Comparison of ENCODE assay signal across 11 mouse cellular contexts in the genomic region with DNA sequence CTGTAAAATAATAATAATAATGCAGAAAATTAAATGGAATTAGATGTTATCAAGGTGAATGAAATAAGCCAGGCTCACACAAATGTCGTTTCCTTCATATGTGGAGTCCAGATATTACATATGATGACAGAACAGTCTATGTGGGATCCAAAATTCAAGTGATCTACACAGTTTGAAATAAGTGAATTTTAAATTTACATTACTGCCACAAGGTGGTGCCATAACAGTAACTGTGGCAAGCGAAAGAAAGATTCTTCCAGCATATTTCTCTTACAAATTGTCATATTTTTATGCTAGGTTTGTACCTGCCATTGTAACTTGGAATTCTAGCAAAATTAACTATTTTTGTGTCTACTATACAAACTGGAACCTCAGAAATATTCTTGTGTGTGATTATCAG.
DNase-seq lines count a peak whose midpoint lies in the region; TF ChIP-seq lines count a peak whose summit lies in the region.
"Had no signal": no experiment of that assay in that cellular context is flagged by ENCODE, and none has a peak within 500 bp of the region (broad histone marks: within the 10 kb centered on the region; RNA-seq: fewer than 3 reads in every experiment).

No protein-coding gene starts in this region.

- no peak overlapping the region for H3K27ac ChIP-seq in MEL (ENCODE audit: control insufficient read depth, low read depth, low read length)
- H3K27ac ChIP-seq: limb, embryonic 10.5 days; stomach, embryonic 15.5 days had no signal

- TF ChIP-seq EP300 in MEL (IDR thresholded peaks at IDR 0.05; ENCODE audit: low read depth in 1 of 2, low read length in 2 of 2): no peak

- H3K9me3 ChIP-seq in MEL (replicated peaks; ENCODE audit: insufficient read depth, low read length): no peaks in the 10 kb centered on the region
- H3K9me3 ChIP-seq: limb, embryonic 10.5 days; stomach, embryonic 15.5 days had no signal

- TF ChIP-seq POLR2A in MEL (IDR thresholded peaks at IDR 0.05; ENCODE audit: control insufficient read depth in 1 of 2, insufficient read depth in 1 of 2, low read depth in 1 of 2, low read length in 2 of 2, poor library complexity in 1 of 2): no peak

- peak; percentile 38 for DNase-seq in embryo, embryonic 10 days (ENCODE audit: low spot score)
- no peak for DNase-seq in embryo, embryonic 9.5 days (ENCODE audit: extremely low spot score)
- DNase-seq in layer of hippocampus, adult 9-10 months (ENCODE audit: low spot score): peak; percentile 5
- no peak for DNase-seq in layer of hippocampus, postnatal 10 days (ENCODE audit: low spot score in 2 of 2)
- peak; percentile 49 for DNase-seq in MEL (ENCODE audit: low read depth, low spot score)
- peak; percentile 12 for DNase-seq in induced T-regulatory cell, adult 2 months (ENCODE audit: low read depth)
- DNase-seq in adrenal gland, adult 8-10 months: no peak
- DNase-seq in adrenal gland, postnatal 10 days: no peak
- DNase-seq: kidney, adult 18-20 months had no signal

- no peaks in the 10 kb centered on the region for H3K27me3 ChIP-seq in MEL (ENCODE audit: control insufficient read depth in 1 of 2, insufficient read depth in 2 of 2, low read length in 2 of 2)
- H3K27me3 ChIP-seq: stomach, embryonic 15.5 days had no signal

- no peak overlapping the region for H3K9ac ChIP-seq in MEL (ENCODE audit: control insufficient read depth, low read depth, low read length, poor library complexity, severe bottlenecking)
- H3K9ac ChIP-seq: stomach, embryonic 15.5 days had no signal

- H3K36me3 ChIP-seq in MEL (ENCODE audit: control insufficient read depth in 1 of 2, insufficient read depth in 2 of 2, low read length in 2 of 2): no peaks in the 10 kb centered on the region
- H3K36me3 ChIP-seq: limb, embryonic 10.5 days; stomach, embryonic 15.5 days had no signal

- H3K4me3 ChIP-seq in MEL (ENCODE audit: control insufficient read depth in 1 of 2, insufficient read depth in 1 of 2, low read depth in 2 of 2, low read length in 2 of 2): no peak overlapping the region
- H3K4me3 ChIP-seq: limb, embryonic 10.5 days; stomach, embryonic 15.5 days had no signal

- peak in 2 of 3 experiments; percentile 16 to 65; a peak in 2 of 6 replicates for TF ChIP-seq CTCF in MEL (IDR thresholded peaks at IDR 0.05 in 2 of 3, conservative IDR thresholded peaks at IDR 0.05 in 1 of 3; ENCODE audit: control insufficient read depth in 1 of 3, insufficient read depth in 1 of 3, low read depth in 2 of 3, low read length in 3 of 3, poor library complexity in 1 of 3, severe bottlenecking in 1 of 3)

- no peaks in the 10 kb centered on the region for H3K79me2 ChIP-seq in MEL (ENCODE audit: control insufficient read depth, insufficient read depth, low read length, poor library complexity)

- H3K4me1 ChIP-seq in MEL (ENCODE audit: control insufficient read depth in 1 of 2, insufficient read depth in 2 of 2, low read length in 2 of 2): no peaks in the 10 kb centered on the region
- H3K4me1 ChIP-seq: limb, embryonic 10.5 days; stomach, embryonic 15.5 days had no signal

- peak; percentile 67 for TF ChIP-seq RAD21 in MEL (IDR thresholded peaks at IDR 0.05; ENCODE audit: low read depth, low read length)

TF ChIP-seq in MEL, 35 proteins besides CTCF, POLR2A, EP300 and RAD21:
- TF ChIP-seq ZC3H11A (IDR thresholded peaks at IDR 0.05; ENCODE audit: low read depth, low read length) (peak; percentile 40), SMC3 (IDR thresholded peaks at IDR 0.05; ENCODE audit: low read depth, low read length) (peak; percentile 80), KAT2A (conservative IDR thresholded peaks at IDR 0.05; ENCODE audit: low read depth, low read length) (no peak)

Comparison
In these comparisons a context has a peak if more than half of its experiments do, and no peak if none do; other contexts are left out.
1. DNase-seq: peak in embryo, embryonic 10 days (single experiment), layer of hippocampus, adult 9-10 months (single experiment), MEL (single experiment) and induced T-regulatory cell, adult 2 months (single experiment); none in embryo, embryonic 9.5 days (single experiment), layer of hippocampus, postnatal 10 days (0 of 2), adrenal gland, adult 8-10 months (single experiment) and adrenal gland, postnatal 10 days (single experiment).